Mouse (Mus musculus) CH12.LX (cell line): Measurements from ENCODE around the gene Rnf138rt1.

Source experiments
- CHD2 ChIP-seq: IDR thresholded peaks from 2 replicates; pipeline ENCODE4 v1.6.1; 2011; ENCODE audit warnings: low read length, improper control_type of control experiment
- E2F4 ChIP-seq: IDR thresholded peaks from 2 replicates; pipeline ENCODE4 v1.6.1; 2011; ENCODE audit warnings: low read depth, low read length, improper control_type of control experiment; ENCODE audit not compliant: insufficient replicate concordance
- HCFC1 ChIP-seq: IDR thresholded peaks from 2 replicates; pipeline ENCODE4 v1.6.1; 2012; ENCODE audit warnings: low read depth, mild to moderate bottlenecking, inconsistent platforms, low read length, improper control_type of control experiment
- MEF2A ChIP-seq: IDR thresholded peaks from 2 replicates; pipeline ENCODE4 v1.6.1; 2014; ENCODE audit warnings: low read depth, mild to moderate bottlenecking, inconsistent platforms, low read length, improper control_type of control experiment, borderline replicate concordance

- TF ChIP-seq MEF2A: no peak
- no peak for TF ChIP-seq E2F4
- no peak for TF ChIP-seq HCFC1
- no peak for TF ChIP-seq CHD2
Measured at GRCm38 (mm10) chrX:163723630-163724029, 37.5 kb downstream of the Rnf138rt1 start.
